Mouse (Mus musculus) heart, postnatal 0 days (tissue): ENCODE results near the gene Gpr37l1.

Experiments used
- CTCF ChIP-seq: IDR thresholded peaks from 2 replicates; pipeline ENCODE4 v1.5.1; 2016; ENCODE audit warnings: antibody characterized with exemption, control low read depth, low read depth
- EP300 ChIP-seq: IDR thresholded peaks from 2 replicates; pipeline ENCODE4 v1.6.1; 2016; ENCODE audit warnings: antibody characterized with exemption, low read depth

- no peak for TF ChIP-seq CTCF
- TF ChIP-seq EP300 = no peak
These were observed 7.8 kb downstream of the Gpr37l1 start for GRCm38 (mm10) chr1:135159556-135160123.
